Mouse (Mus musculus) monocyte, adult 5-6 weeks (primary cell): Measurements from ENCODE around the gene Eif2b3. TPM values are rescaled to one million over a fixed set of nuclear protein-coding genes. Genes with fewer than 3 reads are reported as not detected.
A peak's percentile ranks its signal among the peaks of the same experiment; 100 is the strongest.

ENCODE experiments used
- ATAC-seq: fragments of 153-309, 156-312 bp; replicated peaks from 2 replicates; pipeline ENCODE4 v1.8.0; 2017; ENCODE audit warnings: mild to moderate bottlenecking; ENCODE audit not compliant: low TSS enrichment, insufficient number of reproducible peaks, severe bottlenecking, poor library complexity, low FRiP score
- total RNA-seq: library from RNA; stranded (forward); fragments of 200-1000, 200-491, 200-594 nt; gene quantifications from 3 replicates; pipeline ENCODE4 v1.2.3, GENCODE M21; 2017

The Eif2b3 gene
- total RNA-seq, 1 experiment from 2014 or later, result 13.1 TPM

DNA sequence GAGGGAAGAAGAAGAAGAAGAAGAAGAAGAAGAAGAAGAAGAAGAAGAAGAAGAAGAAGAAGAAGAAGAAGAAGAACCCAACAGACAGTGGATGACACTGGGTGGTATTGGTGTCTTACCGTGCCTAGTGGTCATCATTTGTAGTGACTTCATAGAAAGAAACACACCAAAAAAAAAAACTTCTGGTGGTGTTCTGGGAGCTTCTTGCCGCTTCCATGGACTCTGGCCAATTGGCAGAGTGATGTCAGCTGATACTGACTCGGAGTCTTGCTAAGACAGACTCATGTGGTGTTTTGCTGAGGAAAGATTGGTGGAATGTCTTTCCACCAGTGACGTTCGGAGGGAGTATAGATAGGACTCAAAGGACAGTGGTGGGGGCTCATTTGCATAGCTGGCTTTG lies 9.0 kb upstream of the Eif2b3 start:
- no peak for ATAC-seq

DNA sequence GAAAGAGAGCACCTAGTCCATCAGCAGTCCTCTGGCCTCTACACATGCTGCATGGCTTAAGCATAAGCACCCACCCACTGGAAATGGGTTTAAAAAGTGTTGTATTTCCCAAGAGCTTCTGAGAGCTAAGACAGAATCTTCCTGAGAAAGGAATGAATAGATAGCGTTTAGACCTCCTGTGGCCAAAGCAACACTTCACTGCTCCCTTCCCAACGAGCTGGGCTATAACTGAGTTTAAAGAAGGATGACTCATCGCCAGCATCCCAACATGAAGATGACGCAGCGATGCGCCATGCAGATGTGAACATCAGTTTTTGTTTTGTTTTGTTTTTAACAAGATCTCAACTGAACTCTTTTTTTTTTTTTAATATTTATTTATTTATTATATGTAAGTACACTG lies 5.6 kb upstream of the Eif2b3 start:
- no peak for ATAC-seq

DNA sequence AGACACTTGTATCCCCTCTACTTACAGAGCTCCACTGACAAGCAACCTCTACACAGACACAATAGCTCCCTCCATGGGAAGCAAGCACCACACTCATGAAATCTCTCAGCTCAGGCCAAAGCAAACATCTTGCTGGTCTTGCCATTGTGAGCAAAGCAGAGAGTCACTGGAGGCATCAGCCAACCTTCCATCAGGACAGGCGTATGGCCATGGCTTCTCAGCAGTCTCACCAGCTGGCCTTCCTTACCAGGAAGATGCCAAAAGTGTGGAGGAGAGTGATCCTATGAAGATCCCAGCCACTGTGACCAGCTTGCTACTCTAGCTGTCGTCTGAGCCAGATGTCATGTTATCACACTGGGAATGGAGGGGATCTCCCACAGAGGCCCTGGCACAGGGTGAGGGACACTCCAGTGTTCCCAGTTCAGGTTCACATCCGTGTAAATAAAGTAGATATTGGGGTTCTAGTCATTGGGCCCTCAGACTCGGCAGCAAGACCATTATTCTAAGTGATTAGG lies 4.2 kb upstream of the Eif2b3 start:
- no peak for ATAC-seq

DNA sequence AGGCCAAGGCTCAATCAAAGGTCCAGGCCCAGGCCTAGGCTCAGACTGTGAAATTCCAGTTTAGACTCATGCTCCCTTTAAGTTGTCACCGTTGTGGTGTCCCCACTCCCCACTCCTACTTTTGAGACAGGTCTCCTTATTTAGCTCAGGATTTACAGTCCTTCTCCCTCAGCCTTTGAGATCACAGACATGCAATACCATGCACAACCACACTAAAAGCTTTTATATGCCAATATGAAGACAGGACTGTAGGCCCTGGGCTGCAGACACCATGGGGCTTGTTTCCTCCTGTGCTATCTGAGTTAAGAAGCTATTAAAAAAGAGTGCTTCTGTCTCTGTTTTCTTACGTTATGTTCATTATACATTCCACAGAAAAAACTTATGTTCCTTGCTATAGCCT lies 1.5 kb upstream of the Eif2b3 start:
- ATAC-seq, result no peak

DNA sequence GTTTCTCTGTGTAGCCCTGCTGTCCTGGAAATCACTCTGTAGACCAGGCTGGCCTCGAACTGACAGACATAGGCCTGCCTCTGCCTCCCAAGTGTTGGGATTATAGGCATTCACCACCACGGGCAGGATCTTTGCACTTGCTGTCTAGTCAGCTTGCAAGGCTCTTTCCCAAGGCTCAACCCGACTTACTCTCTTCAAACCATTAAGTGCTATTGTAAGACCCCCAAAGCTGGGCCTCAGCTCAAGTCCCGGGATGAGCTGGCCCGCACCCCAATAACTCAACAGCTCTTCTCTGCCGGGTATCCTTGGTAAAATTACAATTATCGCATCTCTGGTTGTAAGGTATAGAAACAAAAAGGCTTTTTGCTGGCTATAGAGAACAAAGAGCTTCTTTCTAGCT lies 875 bp upstream of the Eif2b3 start:
- no peak for ATAC-seq

GRCm38 (mm10) chr4:117023469-117023868 lies 4.3 kb downstream of the Eif2b3 start:
- no peak for ATAC-seq

- ATAC-seq, result no peak
Measured at GRCm38 (mm10) chr4:117031105-117031504, 11.9 kb downstream of the Eif2b3 start.

- ATAC-seq, result no peak
Measured at GRCm38 (mm10) chr4:117039925-117040687, 20.9 kb downstream of the Eif2b3 start.

DNA sequence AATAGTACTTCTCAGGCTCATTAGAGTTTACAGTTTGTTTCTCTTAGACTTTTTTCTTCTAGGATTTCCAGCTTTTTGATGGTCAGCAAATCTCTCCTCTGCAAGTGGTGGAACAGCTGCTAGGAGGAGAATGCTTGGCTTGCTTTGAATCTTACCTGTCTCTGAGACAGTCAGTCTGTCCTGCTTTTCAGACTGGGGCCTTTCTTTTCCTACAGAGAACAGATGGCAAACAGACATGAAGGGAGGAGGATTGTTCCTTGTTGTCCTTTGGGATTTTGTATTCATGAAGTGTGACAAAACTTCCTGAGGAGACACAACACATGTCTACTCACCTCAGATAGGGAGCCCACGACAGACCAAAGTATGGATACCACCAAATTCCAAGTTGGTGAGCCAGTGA lies 21.6 kb downstream of the Eif2b3 start:
- ATAC-seq, result no peak

- ATAC-seq, result peak; percentile 89
Measured at GRCm38 (mm10) chr4:117041283-117041721, 22.1 kb downstream of the Eif2b3 start.

DNA sequence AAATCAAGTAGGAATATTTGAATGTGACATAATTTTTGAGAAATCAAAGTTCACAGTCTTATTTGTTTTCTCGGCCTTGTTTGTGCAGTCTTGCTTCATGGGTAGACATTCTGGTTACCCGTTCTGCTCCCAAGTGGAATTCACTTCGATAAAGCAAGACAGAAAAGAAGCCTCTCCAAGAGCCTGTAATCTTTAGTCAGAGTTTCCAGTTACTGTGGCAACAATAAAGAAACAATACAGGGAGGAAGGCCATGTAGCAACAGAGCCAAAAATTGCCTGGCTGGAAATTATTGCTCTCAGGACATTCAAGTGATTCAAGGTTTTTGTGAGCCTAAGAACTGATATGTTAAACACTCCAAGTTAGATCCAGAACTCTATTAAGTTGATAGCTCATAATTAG lies 29.6 kb downstream of the Eif2b3 start:
- ATAC-seq, result no peak

DNA sequence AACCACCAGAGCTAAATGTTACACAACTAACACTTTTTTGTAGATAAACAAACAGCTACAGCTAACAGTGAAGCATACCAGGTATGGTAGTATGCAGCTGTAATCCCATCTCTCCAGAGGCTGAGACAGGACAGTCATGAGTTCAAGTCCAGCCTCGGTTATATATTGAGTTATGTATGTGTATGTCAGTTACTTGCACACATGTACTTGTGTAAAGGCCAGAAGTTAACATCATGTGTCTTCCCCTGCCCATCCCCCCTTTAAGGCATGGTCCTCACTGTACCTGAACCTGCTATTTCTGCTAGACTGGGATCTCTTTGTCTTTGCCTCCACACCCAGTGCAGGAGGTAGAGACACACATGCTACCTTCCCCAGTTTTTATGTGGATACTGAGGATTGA lies 30.3 kb downstream of the Eif2b3 start:
- ATAC-seq, result no peak

DNA sequence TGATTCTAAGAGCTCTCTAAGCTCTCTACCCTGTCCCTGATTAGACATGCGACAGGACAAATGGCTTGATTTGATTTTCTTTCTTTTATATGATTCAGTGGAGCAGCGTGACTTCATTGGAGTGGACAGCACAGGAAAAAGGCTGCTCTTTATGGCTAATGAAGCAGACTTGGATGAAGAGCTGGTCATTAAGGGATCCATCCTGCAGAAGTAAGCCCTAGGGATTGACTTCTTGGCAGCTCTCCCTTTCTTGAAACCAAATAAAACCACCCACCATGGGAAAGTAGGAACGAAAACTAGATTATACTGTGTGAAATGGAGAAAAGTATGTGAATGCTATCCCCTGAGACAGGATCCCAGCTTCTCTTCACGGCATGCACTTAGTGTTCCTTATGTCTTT lies 33.4 kb downstream of the Eif2b3 start:
- ATAC-seq, result no peak

- no peak for ATAC-seq
Measured at GRCm38 (mm10) chr4:117053956-117054355, 34.8 kb downstream of the Eif2b3 start.

DNA sequence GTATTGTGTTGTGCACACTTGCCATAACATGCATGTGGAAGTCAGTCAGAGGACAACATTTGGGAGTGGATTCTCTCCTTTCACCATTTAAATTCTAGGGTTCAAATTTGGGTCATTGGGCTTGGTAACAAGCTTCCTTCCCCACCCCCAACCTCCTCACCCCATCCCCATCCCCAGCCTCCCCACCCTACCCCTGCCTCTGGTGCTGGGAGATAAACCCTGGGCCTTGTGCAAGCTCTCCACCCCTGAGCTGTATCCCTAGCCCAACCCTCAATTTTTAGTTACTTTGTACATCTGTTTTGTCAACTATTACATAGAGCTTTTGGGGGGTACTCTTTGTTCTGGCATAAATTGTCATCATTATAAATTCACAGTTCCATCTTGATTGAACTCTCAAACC lies 36.9 kb downstream of the Eif2b3 start:
- ATAC-seq, result no peak

DNA sequence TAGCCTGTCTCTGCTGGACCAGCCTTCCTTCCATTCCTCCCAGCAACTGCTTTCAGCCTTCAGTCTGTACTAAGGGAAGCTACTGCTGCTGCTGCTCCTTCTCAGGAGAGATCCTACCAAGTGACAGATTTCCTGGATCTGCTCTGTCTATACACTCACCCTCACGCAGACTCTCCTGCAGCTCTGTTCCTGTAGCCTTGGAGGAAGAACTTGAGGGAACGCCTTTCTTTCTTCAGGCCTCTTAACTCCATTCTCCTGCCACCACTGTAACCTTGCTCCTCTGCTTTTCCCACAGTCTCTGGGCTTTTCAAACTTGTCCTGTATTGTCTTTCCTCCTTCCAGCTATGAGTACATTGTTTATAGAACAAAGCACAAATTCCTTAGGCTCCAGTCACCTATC lies 37.3 kb downstream of the Eif2b3 start:
- ATAC-seq, result no peak

DNA sequence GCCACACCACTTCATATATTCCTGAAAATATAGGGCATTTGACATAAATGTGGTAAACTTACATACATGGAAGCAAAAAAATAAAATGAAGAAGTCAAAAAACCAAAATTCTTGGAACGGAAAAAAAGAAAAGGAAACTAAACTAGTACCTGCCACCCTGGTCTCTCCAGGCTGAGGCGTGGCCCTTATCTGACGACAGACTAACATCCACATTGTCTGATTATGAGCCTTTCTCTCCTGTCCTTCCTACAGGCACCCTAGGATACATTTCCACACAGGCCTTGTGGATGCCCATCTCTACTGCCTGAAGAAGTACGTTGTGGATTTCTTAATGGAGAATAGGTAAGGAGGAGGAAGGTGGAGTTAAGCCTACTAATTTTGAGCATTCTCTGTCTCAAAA lies 39.3 kb downstream of the Eif2b3 start:
- ATAC-seq, result no peak

DNA sequence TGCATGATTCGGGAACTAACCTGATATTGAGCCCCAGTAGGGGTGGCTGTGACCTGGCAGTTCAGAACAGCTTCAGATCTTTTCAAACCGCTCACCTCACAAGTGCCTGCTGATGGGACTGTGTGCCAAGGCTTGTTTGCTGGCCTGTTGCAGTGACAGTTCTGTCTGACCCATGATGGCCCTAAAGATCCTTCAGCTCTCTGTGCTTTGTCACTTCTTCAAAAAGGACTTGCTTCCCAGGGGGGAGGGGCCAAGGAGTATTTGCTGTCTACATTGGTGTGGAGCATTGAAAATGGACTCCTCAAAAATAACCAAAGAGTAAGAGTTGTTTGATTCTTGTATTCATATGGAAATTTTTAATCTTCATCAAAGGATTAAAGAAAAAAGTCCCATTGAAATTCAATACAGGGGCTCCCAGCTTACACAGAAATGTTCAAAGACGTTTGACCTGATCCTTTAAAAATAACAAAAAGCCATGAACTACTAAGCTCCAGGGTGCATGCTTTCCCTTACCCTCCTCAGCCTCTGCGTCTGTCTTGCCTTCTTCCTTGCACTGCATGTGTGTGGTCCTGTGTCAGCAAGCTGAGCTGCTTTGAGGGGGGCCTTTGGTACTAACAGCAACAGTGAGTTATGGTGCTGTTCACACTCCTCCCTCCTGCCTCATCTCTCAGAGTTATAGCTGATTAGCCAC lies 43.6 kb downstream of the Eif2b3 start:
- ATAC-seq, result no peak

DNA sequence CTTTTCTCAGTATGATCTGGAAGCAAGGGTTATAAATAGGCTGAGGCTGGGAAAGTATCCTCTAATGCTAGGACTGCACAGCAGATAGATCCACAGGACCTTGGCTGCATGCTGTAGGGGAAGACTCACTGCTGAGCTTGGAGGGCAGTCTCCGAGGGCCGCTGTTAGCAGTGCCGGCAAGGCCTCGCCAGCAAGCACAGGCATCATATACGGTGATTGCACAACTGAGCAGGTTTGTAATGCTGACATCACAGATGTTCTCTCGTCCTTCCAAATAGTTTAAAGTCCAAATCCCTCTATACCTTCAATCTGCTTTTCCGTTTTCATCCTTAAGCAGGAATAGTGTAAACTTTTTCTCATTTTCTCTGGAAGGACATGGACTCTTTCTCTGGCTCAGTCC lies 48.8 kb downstream of the Eif2b3 start:
- no peak for ATAC-seq

DNA sequence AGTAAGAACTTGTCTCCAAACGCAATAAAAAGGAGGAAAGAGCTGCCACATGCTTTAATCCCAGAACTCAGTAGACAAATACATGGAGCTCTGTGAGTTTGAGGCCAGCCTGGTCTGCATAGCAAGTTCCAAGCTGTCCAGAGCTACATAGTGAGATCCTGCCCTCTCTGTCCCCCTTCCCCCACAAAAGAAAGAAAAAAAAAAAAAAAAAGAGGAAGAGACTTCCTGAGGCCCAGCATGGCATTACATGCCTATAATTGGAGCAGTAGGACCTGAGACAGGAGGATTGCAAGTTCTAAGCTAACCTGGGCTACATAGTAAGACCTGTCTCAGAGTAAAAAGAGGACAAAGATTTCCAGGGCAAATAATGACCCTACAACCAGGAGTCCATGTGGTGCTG lies 50.4 kb downstream of the Eif2b3 start:
- ATAC-seq, result no peak
